Mouse (Mus musculus) cortical plate, adult 2 months (tissue): ENCODE data around the gene Hal. TPM values are rescaled to one million over a fixed set of nuclear protein-coding genes. Genes with fewer than 3 reads are reported as not detected.
A peak's percentile ranks its signal among the peaks of the same experiment; 100 is the strongest.

Experiments
- H3K27ac ChIP-seq: fragments of 200-500 bp; 2 replicates; pipeline ENCODE4 v1.5.1; 2012; ENCODE audit warnings: low read length, control low read depth, inconsistent platforms; ENCODE audit not compliant: insufficient read depth
- H3K4me1 ChIP-seq: fragments of 200-500 bp; 2 replicates; pipeline ENCODE4 v1.6.1; 2011; ENCODE audit warnings: low read length; ENCODE audit not compliant: control insufficient read depth, insufficient read depth
- H3K4me3 ChIP-seq: fragments of 200-500 bp; 2 replicates; pipeline ENCODE4 v1.5.1; 2011; ENCODE audit warnings: mild to moderate bottlenecking, low read length, control low read depth; ENCODE audit not compliant: insufficient read depth
- CTCF ChIP-seq: fragments of 200-500 bp; IDR thresholded peaks from 2 replicates; pipeline ENCODE4 v1.5.1; 2011; ENCODE audit warnings: mild to moderate bottlenecking, control low read depth, low read length; ENCODE audit not compliant: insufficient read depth; ENCODE audit errors: extremely low read depth
- POLR2A ChIP-seq: fragments of 200-500 bp; IDR thresholded peaks from 2 replicates; pipeline ENCODE4 v1.6.1; 2011; ENCODE audit warnings: mild to moderate bottlenecking, low read length, control low read depth; ENCODE audit not compliant: insufficient read depth; ENCODE audit errors: extremely low read depth
- polyA plus RNA-seq: library from polyadenylated mRNA; depleted of rRNA; stranded (reverse); fragments of >200 nt; gene quantifications from 2 replicates; pipeline ENCODE4 v1.2.3, GENCODE M21; 2012; rRNA removed

Hal gene
- polyA plus RNA-seq: 0.04 TPM in 1 of 2 replicates, not detected in the other

DNA sequence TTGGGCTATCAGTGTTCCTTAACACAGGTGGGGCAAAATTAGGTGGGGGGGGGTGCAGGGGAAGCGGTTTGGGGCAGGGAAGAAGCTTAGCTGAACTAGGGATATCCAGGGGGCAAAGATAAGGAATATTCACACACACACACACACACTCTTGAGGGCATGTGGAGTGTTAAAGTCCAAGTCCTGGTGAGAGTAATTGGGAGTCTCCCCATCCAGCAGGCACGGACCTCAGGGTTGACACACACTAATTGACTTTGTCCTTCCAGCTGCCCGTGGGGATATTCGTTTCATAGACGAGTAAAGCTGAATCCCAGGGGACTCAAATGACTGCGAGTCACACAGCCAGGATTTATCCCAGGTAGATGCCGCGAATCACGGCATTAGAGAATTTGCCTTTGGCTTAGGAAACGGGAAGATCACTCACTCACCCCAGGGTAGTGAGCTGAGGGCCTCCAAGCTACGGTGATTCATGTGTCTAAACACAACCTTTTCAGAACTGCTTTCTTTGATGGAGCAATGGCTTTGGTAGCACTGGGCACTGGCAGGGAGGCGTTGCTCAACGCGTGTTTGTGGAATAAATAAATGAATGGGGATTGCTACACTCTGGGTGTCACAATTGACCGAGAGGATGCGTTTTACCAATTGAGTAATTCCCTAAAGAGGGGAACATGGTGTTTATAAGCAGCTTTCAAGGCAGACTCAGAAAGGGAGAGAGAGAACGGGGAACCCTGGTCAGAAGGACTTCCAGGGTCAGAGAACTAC, at the start of gene Hal:
Gene Hal (plus strand): TSS at position 703 of the 762 bp plus-strand sequence.
- Histone ChIP-seq H3K4me3 (no peak within 1 kb of the TSS), H3K4me1 (no peaks in the 10 kb centered on the region), H3K27ac (no peak within 1 kb of the TSS)
- TF ChIP-seq CTCF: no peak
- no peak for TF ChIP-seq POLR2A

GRCm38 (mm10) chr10:93441501-93441900, 47.1 kb upstream of the Hal start:
- Histone ChIP-seq H3K4me1 (peaks cover 2% of the 10 kb centered on the region; the same call in 1 of the 2 replicates), H3K4me3 (no peak overlapping the region), H3K27ac (no peak overlapping the region)
- no peak for TF ChIP-seq CTCF
- no peak for TF ChIP-seq POLR2A

DNA sequence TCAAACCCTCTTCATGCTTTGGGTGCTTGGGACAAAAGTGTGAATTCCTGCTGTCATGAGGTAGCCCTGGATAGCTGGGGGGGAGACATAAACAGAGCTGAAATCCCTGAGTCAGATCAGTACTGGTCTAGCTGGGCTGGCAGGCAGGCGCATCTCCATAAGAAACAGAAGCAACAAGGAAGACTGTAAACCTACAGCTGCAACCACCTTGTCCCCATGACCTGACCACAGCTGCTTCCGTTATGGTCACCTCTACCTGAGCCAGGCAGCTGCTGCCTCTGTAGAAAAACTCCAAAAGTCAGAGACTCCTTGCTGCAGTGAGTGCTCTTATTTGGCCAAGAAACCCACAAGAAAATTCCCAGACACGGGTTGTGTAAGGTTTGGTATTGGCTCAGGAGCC, 46.4 kb upstream of the Hal start:
- Histone ChIP-seq H3K27ac (no peak overlapping the region), H3K4me3 (no peak overlapping the region), H3K4me1 (peaks cover 2% of the 10 kb centered on the region; the same call in 1 of the 2 replicates)
- TF ChIP-seq CTCF: no peak
- no peak for TF ChIP-seq POLR2A

DNA sequence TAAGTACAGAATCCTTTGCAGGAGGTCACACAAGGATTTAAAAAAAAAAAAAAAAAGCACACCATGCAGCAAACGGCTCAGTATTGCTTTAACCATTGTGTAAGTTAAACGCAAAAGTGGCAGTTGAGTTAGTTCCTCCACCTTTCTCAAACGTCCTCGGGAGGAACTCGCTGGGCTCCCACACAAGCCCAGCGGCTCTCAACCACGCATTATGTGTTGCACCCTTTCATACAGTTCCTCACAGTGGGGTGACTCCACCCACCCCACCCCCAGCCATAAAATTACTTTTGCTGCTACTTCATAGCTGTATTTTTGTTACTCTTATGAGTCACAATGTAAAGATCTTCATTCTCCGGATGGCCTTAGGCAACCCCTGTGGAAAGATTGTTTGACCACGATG, 44.2 kb upstream of the Hal start:
- H3K27ac ChIP-seq: no peak overlapping the region
- H3K4me3 ChIP-seq: no peak overlapping the region
- no peaks in the 10 kb centered on the region for H3K4me1 ChIP-seq
- no peak for TF ChIP-seq POLR2A
- TF ChIP-seq CTCF: no peak

DNA sequence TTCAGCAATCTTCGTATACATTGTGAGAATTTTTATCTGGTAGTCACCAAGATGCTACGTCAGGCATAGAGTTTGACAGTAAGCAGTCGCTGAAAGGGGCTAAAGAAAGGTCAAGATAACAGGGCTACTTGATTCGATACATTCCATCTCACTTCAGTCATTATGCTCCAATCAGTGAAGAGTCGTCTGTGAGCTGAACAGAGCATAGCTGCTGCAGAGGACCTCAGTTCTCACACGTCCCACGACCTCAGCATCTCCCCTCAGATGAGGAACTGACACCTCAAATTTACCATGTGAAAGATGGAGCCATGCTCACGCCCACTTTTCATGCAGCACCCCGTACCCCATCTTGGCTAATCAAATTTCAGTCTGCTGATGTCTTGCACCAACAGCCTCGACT, 41.2 kb upstream of the Hal start:
- H3K27ac ChIP-seq: no peak overlapping the region
- no peak overlapping the region for H3K4me3 ChIP-seq
- TF ChIP-seq CTCF (no peak), POLR2A (no peak)
- no peaks in the 10 kb centered on the region for H3K4me1 ChIP-seq

GRCm38 (mm10) chr10:93454652-93455014, 33.9 kb upstream of the Hal start:
- Histone ChIP-seq H3K4me3 (peak overlapping the region; percentile 91; the same call in 1 of the 2 replicates), H3K27ac (no peak overlapping the region), H3K4me1 (peaks cover 2% of the 10 kb centered on the region)
- TF ChIP-seq POLR2A (no peak), CTCF (no peak)

DNA sequence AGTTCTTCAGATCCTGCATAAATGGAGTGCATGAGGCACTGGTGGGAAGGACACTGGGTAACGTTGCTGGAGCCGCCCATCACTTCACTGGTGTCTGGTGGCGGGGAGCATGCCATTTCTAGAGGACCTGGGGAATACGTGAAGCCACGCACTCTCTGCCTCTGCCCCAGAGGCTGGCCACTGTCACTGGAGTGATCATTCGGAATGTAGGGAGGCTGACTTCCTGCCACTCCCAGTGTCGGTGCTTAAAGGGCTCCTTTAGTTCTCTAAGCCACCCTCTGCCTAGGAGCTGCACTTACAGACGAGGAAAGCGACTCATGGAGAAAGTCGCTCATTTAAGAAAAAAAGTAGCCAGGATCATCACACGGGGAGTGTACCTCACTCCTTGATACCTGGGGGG, 28.5 kb upstream of the Hal start:
- TF ChIP-seq CTCF: no peak
- no peak for TF ChIP-seq POLR2A
- no peak overlapping the region for H3K27ac ChIP-seq
- H3K4me3 ChIP-seq: no peak overlapping the region
- peaks cover 2% of the 10 kb centered on the region; the same call in 1 of the 2 replicates for H3K4me1 ChIP-seq

- no peak for TF ChIP-seq POLR2A
- TF ChIP-seq CTCF: no peak
- no peaks in the 10 kb centered on the region for H3K4me1 ChIP-seq
- no peak overlapping the region for H3K4me3 ChIP-seq
- H3K27ac ChIP-seq: no peak overlapping the region
These were observed 25.7 kb upstream of the Hal start for GRCm38 (mm10) chr10:93462692-93463382.

GRCm38 (mm10) chr10:93463611-93464010, 25.0 kb upstream of the Hal start:
- Histone ChIP-seq H3K4me3 (no peak overlapping the region), H3K27ac (no peak overlapping the region), H3K4me1 (no peaks in the 10 kb centered on the region)
- TF ChIP-seq POLR2A: no peak
- TF ChIP-seq CTCF: no peak

- TF ChIP-seq POLR2A: no peak
- no peak for TF ChIP-seq CTCF
- H3K4me3 ChIP-seq: no peak overlapping the region
- no peak overlapping the region for H3K27ac ChIP-seq
- no peaks in the 10 kb centered on the region for H3K4me1 ChIP-seq
These were observed 21.3 kb upstream of the Hal start for GRCm38 (mm10) chr10:93467259-93467658.
